In genomic region chr10:88391495-88391894, GRCm38 (mm10) we compare ENCODE assay signal across 22 mouse cellular contexts.
"Had no signal": no experiment of that assay in that cellular context is flagged by ENCODE, and none has a peak within 500 bp of the region (broad histone marks: within the 10 kb centered on the region; RNA-seq: fewer than 3 reads in every experiment).

No protein-coding gene starts in this region.

- H3K9me3 ChIP-seq: heart, embryonic 10.5 days; heart, embryonic 12.5 days; hindbrain, embryonic 13.5 days; hindbrain, embryonic 15.5 days; kidney, embryonic 15.5 days; limb, embryonic 13.5 days; limb, embryonic 15.5 days; liver, embryonic 12.5 days had no signal

- H3K9ac ChIP-seq: heart, embryonic 12.5 days; hindbrain, embryonic 13.5 days; hindbrain, embryonic 15.5 days; kidney, embryonic 15.5 days; limb, embryonic 13.5 days; limb, embryonic 15.5 days; liver, embryonic 12.5 days; liver, embryonic 14.5 days had no signal

- H3K36me3 ChIP-seq: hindbrain, embryonic 13.5 days; hindbrain, embryonic 15.5 days; limb, embryonic 13.5 days; limb, embryonic 15.5 days; liver, embryonic 12.5 days had no signal

- ATAC-seq: intestine, embryonic 16.5 days; liver, embryonic 12.5 days had no signal

- H3K27me3 ChIP-seq: heart, embryonic 12.5 days; hindbrain, embryonic 13.5 days; hindbrain, embryonic 15.5 days; kidney, embryonic 15.5 days; limb, embryonic 13.5 days; limb, embryonic 15.5 days; liver, embryonic 12.5 days had no signal

- DNase-seq: gastrocnemius, postnatal 14 days; gastrocnemius, postnatal 36 days; heart, adult 18-20 months; heart, postnatal 10 days; kidney, adult 11 months; kidney, adult 2 months; kidney, adult 9 months; kidney, postnatal 14 days; kidney, postnatal 36 days; left cerebral cortex, postnatal 4 days had no signal

- H3K4me2 ChIP-seq: heart, embryonic 12.5 days; hindbrain, embryonic 13.5 days; hindbrain, embryonic 15.5 days; kidney, embryonic 15.5 days; limb, embryonic 13.5 days; limb, embryonic 15.5 days; liver, embryonic 12.5 days had no signal

- H3K4me3 ChIP-seq: heart, embryonic 10.5 days; heart, embryonic 12.5 days; hindbrain, embryonic 13.5 days; hindbrain, embryonic 15.5 days; kidney, embryonic 15.5 days; limb, embryonic 13.5 days; limb, embryonic 15.5 days; liver, embryonic 12.5 days had no signal

- H3K27ac ChIP-seq: heart, embryonic 10.5 days; hindbrain, embryonic 13.5 days; hindbrain, embryonic 15.5 days; hindbrain, postnatal 0 days; kidney, embryonic 15.5 days; kidney, postnatal 0 days; limb, embryonic 13.5 days; limb, embryonic 15.5 days; liver, embryonic 12.5 days; liver, embryonic 14.5 days had no signal
